Mouse (Mus musculus) embryonic fibroblast, embryonic 13.5 days (primary cell): ENCODE data around the gene Smim24.

Experiments
- CTCF ChIP-seq: IDR thresholded peaks from 2 replicates; pipeline ENCODE4 v1.5.1; 2011; ENCODE audit warnings: mild to moderate bottlenecking, control low read depth, low read length, moderate library complexity, borderline replicate concordance; ENCODE audit not compliant: insufficient read depth
- POLR2A ChIP-seq: IDR thresholded peaks from 2 replicates; pipeline ENCODE4 v1.6.1; 2011; ENCODE audit warnings: low read depth, mild to moderate bottlenecking, control low read depth, low read length, moderate library complexity

GRCm38 (mm10) chr10:81426897-81427296 is 34.0 kb downstream of the Smim24 start:
- TF ChIP-seq POLR2A, result peak; percentile 67
- TF ChIP-seq CTCF, result no peak
